Mouse (Mus musculus): ENCODE measurements at regions not wholly inside any gene's neighbourhood (a gene's known extent, or its start where the extent isn't known, plus 50 kb on each side); places are given as distances from the start of the nearest gene placed in this dataset.

GRCm38 (mm10) chr12:13766486-13766885 lies 385.4 kb downstream of the Fam84a start:
- TF ChIP-seq POLR2A (IDR thresholded peaks at IDR 0.05; ENCODE audit: control insufficient read depth, low read depth, low read length) = no peak
- TF ChIP-seq CTCF (IDR thresholded peaks at IDR 0.05; ENCODE audit: control insufficient read depth, insufficient read depth, insufficient replicate concordance, low read depth, low read length) = no peak

Data from testis, adult 2 months (tissue).